Mouse (Mus musculus) ovary, adult 18-20 months (tissue): ENCODE results near the gene Il16.

Experiments used
- DNase-seq: peaks from one replicate; pipeline ENCODE4 v3.0.0; 2022; ENCODE audit warnings: low spot score, mixed read lengths

Gene Il16

DNA sequence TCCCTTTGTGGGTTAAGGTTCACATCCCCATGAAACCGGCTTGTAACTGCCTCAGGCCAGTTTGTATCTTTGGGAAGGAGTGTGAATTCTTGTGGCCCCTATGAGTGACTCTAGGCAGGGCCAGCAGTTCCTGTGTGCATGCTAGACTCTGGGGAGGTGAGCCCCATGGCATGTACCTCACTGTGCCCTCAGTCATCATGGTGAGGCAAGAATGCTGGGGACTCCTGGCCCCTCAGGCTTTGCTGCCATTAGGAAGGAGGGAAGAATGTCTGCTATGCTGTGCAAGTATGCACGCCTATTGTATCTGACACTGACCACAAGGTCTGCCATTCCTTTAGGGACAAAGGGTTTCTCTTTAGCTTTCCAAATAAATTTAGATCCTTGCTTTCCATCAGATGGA is 104.4 kb downstream of the Il16 start:
- DNase-seq = no peak

DNA sequence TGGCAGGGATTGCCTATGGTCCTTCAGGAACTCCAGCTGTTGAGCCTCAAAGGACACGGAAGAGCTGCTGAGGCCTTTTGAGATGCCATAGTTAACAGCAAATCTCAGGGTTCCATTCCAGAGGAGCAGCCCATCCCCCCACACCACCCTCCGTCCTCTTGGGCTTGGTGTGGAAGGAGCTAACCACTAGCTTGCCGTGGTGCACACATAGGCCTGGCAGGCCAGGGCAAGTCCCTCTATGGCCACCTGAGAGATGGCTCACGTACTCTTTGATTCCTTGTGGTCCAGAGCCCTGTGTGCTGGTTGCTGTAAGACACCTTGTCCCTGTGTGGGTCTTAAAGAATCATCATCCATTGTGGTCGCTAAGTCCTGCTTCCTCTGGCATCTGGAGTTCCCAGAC is 104.9 kb downstream of the Il16 start:
- no peak for DNase-seq

DNA sequence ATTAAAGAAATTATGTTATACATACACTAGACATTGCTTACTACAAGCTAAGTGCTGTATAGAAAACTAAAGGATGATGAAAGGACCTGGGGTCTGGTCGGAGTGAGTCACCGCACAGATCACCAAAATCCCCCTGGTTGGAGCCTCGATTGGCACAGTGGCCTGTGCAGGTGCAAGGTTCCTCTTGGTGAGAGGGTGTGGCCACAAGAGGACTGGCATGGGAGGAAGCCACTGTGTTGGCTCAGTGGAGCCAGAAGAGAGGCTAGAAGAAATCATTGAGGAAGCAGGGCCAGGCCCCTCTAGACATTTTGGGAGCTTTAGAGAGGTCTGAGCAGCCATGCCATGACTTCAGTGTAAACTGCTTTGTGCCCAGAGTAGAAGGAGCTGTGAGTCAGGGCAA is 106.4 kb downstream of the Il16 start:
- no peak for DNase-seq

DNA sequence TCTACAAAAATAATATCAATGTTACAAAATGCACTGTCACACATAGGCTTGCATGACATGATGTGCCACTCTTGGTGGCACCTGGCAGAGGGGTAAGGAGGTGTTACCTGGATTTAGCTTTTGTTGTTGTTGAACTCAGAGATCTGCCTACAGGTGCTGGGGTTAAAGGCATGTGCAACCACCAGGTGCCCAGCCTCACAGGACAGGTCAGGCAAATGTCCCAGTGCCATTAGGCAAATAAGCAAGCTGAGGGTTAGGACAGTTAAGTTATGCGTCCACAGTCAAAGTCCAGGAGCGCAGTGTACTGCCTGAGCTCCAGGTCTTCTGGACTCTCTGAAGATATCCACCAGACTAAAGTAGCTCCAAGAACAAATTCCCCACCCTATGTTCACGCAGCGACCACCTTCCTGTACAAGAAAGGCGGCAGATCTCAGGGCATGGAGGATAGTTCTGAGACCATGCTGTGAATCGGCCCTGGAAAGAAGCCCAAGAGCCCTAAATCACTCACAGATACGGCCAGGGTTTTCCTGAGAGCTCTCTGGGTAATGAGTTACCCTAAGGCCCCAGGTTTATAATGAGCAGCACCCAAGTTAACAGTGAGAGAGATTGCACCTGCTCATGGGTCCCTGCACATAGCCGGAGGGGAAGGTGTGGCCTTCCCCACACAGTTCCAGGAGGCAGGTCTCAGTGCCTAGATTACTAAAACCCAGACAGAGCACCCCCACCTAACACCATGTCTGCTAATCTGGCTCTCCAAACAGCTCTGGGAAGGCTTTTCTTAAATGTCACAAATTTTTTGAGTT is 107.5 kb downstream of the Il16 start:
- DNase-seq = no peak

GRCm38 (mm10) chr7:83636425-83636824 is 109.1 kb downstream of the Il16 start:
- DNase-seq = no peak

- no peak for DNase-seq
Measured at GRCm38 (mm10) chr7:83635726-83636125, 109.8 kb downstream of the Il16 start.

DNA sequence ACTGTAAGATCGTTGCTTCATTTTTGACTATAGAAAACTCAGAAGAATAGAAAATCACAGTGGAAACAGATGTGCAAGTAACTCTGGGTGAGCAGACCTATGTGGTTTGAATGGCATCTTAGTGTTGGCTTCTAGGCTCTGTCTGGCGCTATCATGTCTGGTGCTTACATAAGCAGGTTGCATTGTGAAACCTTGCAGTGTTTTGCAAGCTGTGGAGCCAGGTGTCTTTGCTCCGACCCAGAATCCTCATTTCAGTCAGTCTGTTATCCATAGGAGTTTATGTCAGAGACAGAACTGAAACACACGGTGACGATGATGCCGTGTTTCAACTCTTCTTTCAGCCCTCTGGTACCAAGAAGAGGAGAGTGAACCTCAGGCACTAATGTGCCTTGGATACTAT is 111.7 kb downstream of the Il16 start:
- no peak for DNase-seq

- DNase-seq = no peak
Measured at GRCm38 (mm10) chr7:83632682-83633120, 112.8 kb downstream of the Il16 start.

DNA sequence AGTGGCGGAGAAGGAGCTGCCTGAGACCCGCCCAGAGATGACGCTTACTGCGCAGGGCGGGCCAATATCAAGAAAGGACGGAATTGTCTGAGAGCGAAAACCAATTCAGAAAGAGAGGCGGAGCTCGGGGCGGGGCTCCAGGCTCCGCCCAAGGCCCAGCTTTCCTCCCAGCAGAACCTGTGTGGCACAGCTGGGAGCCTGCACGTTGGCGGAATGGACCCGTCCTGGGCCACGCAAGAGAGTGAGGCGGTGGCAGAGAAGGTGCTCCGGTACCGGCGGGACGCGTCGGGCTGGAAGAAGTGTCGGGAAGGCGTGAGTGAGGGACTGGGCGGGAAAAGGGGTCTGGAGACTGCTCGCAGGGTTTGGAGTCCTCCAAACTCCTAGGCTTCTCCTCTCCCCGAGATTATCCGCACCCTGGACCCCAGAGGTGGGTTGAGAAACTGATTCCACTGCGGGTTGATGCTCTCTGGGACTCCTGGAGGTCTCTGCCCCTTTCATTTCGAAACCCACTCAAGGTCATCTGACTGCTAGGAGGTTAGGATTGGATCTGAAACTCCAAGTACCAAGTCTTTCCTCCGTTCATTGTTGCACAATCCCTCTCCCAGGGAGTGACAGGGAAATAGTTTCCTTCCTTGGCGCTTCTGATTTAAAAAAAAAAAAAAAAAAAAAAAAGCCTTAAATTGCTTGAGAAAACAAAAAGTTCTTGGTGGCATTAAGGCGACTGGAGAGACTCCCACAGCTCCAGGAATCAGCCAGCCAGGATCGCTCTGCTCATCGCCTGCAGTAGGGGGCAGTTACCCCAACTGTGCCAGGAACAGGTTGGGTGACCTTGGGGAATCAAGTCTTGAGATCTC is 113.5 kb downstream of the Il16 start, which contains the start of gene Stard5:
Gene Stard5 (plus strand): TSS at position 132 of the 854 bp plus-strand sequence.
- DNase-seq = peak; percentile 90

DNA sequence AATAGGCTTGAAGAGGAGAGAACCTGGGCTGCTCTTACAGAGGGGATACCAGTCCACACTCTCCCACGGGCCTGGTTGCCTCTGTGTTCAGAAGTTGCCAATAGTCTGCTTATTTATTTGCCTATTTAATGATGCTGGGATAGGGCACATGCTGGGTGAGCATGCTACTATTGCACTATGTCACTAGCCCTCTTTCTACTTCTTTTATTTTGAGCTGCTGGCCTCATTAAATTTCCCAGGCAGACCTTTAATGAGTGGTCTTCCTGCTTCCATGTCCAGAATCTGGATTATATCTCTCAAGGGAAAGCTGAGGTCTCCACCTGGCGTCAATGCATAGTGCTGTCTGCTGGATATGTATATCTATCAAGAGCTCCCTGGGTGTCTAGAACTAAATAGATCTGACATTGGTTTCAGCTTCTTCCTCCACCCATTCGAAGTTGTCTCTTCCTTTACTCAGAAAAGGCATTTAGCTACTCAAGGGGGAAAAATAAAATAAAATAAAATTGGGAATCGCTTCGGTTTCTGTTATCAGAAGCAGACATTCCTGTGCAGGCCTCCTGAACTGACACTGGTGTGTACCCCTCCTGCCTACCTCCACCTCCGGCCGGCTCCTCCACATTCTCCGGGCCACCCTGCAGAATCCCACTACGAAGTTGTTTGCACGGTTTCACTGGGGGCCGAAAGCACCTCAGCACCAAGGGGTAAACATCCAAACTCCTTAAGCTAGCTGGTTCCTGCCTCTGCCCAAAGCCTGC is 114.3 kb downstream of the Il16 start:
- DNase-seq = no peak

- DNase-seq = no peak
Measured at GRCm38 (mm10) chr7:83627369-83627768, 118.2 kb downstream of the Il16 start.

GRCm38 (mm10) chr7:83626557-83627257 is 118.8 kb downstream of the Il16 start:
- DNase-seq = no peak

GRCm38 (mm10) chr7:83624065-83624464 is 121.5 kb downstream of the Il16 start:
- DNase-seq = peak; percentile 50

- peak; percentile 37 for DNase-seq
Measured at GRCm38 (mm10) chr7:83622582-83622981, 122.9 kb downstream of the Il16 start.

- DNase-seq = no peak
Measured at GRCm38 (mm10) chr7:83618709-83619108, 126.8 kb downstream of the Il16 start.

DNA sequence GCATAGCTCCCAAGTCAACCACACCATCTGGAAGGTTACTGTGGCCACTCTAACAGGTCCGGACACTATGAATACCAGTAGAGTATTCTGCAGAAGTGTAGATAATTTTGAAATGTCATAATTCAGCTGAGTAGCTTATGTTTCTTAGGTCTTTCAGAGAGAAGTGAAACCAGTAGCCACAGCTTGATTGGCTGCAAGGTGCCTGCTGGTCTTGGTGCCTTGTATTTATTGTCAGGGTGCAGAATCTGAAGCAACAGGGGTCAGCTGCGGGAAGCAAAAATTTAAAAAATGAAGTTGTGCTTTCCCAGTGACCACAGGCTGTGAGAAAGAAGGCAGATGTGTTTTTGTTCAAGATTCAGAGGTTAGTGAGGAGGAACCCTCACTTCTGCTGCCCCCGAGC is 129.3 kb downstream of the Il16 start:
- DNase-seq = no peak

- DNase-seq = no peak
Measured at GRCm38 (mm10) chr7:83615815-83616214, 129.7 kb downstream of the Il16 start.

DNA sequence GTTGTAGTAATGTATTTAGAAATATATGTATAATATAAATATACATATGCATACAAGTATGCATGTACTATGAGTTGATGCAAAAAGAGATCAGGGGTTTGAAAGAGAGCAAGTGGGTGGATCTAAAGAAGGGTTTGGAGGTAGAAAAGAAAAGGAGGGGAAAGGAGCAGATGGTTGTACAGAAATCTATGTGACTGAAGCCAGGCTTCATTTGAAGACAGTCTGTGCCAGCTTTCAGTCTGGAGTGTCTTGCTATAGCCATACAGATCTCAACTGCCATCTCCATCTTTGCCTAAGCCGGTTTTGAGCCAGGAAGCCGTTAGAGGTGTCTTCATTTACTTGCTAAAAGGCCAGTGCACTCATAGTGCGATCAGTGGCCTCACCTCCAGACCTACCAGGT is 130.3 kb downstream of the Il16 start:
- DNase-seq = no peak

DNA sequence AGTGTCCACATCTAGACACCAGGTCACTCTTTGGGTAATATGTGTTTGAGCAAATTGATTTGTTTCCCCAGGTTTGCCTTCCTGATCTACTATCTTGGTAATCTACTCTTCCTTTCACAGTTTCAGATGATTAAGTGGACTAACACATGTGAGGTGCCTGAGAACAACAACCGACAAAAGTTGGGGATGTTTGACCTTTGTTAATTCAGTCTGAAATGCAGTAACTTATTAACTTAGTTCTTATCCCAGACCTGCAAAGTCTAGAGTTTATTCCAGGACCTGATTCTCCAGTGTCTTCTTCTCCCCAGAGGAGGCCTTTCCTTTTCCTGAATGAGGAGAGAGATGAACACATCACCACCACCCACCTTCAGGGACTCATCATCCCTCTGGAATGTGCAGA is 133.6 kb downstream of the Il16 start:
- no peak for DNase-seq

- no peak for DNase-seq
Measured at GRCm38 (mm10) chr7:83609891-83610290, 135.6 kb downstream of the Il16 start.

GRCm38 (mm10) chr7:83606796-83607195 is 138.7 kb downstream of the Il16 start:
- DNase-seq = no peak
